Mouse (Mus musculus) left cerebral cortex, adult 18-20 months (tissue): Measurements from ENCODE around the gene Asxl1. TPM values are rescaled to one million over a fixed set of nuclear protein-coding genes. Genes with fewer than 3 reads are reported as not detected.

Source experiments
- DNase-seq, 2 experiments: peaks; one replicate each; pipeline ENCODE4 v3.0.0; 2021 to 2022; ENCODE audit warnings: low spot score in 2 of 2, mixed read lengths in 1 of 2
- total RNA-seq, 2 experiments: library from RNA; stranded (reverse); gene quantifications; 2 replicates each; pipeline ENCODE4 v1.2.3; 2021

Gene Asxl1
- total RNA-seq, 2 experiments from 2014 or later = 34.6 to 36.5 TPM

DNA sequence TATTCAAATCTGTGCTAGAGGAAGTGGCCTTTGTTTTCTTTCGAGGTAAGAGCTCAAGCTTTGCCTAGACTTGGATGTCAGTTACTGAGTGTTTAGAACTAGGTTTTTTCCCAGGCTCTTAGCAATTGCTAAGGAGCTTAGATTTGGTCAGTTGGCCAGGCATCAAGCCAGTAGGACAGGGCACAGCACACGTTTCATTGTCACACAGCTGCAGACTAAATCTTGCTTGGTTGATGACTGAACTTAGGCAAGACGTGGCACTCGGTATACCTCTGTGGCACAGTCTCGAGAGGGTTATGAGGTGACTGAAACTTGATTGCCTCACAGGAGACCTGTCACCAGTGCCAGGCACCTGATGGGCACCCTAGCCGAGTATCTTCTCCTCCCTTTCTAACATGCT, 61.3 kb downstream of the Asxl1 start:
- no peak for DNase-seq

- DNase-seq = no peak
These were observed 63.3 kb downstream of the Asxl1 start for GRCm38 (mm10) chr2:153408971-153409370.

DNA sequence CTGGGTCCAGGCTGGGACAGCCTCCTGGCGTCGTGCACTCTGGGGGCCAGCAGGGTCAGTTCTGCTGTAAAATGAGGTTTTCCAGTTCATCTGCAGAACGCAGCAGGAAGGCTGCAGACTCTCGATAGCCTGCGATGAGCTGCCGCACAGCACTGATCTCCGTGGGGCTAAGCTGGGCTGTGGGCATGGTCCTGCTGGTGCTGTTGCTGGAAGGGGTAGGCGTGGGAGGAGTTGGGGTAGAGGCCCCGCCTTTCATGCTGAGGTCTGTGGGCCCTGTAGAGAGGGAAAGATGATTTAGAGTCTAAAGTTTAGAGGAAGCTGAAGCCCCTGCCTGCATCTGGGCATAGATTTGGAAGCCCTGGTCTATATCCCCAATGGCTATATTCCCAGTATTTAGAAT, 65.9 kb downstream of the Asxl1 start:
- no peak for DNase-seq

DNA sequence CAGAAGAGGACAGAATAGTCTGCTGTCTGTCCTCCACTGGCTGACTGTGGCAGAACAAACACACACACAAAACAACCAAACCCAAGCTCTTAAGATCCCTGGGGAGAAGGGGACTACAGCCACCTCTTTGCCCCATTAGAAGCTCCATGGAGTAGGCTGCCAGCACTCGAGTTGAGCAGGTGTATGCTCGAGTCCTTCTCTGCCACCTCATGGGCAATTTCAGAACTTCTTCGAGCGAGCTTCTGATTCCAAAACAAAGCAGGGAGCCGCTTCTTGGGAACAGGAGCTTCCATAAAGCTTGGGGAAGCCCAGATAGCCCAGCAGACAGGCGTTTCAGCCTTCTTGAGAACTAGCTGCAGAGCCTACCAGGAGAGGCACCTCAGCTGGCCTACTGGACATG, 66.9 kb downstream of the Asxl1 start:
- no peak for DNase-seq

- peak in 1 of 2 experiments; percentile 25 for DNase-seq
These were observed 69.0 kb downstream of the Asxl1 start for GRCm38 (mm10) chr2:153414607-153415006.

GRCm38 (mm10) chr2:153417841-153418240, 72.2 kb downstream of the Asxl1 start:
- no peak for DNase-seq

DNA sequence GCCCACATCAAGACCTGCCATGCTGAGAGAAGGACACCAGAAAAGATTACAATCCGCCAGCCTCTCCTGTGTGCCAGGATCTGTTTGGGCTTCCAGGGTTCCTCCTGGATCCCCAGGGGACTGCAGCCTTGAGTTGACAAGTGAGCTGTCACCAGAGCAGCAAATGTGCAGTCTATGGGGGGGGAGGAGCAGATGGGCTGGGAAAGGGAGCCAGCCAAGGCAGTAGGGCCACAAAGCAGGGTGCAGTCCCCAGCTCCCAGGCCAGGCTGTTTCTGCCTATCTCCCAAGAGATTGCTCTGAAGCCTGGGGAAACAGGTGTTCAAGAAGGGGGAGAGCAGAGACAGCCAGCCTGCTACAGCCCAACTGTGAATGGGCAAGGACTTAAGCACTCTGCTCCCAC, 72.8 kb downstream of the Asxl1 start:
- no peak for DNase-seq

GRCm38 (mm10) chr2:153421233-153421632, 75.6 kb downstream of the Asxl1 start:
- DNase-seq = no peak

GRCm38 (mm10) chr2:153422051-153422450, 76.4 kb downstream of the Asxl1 start:
- DNase-seq = no peak

DNA sequence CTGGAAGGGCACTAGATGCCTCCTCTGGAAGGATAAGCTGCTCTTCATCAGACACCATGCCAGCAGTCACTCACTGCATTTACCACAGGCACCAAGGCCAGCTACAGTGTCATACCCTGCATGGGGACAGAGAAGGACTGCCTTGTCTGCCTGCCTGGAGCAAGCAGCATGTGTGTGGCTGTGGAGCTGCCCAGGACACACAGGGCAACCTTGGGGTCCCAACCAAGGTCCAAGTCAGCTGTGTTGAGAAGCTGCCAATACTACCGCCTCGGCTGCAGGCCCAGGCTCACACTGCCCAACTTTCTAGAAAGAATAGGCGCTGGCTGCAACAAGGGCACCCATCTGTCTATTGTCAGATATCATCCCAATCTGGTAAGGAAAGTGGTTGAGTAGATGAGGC, 77.5 kb downstream of the Asxl1 start:
- DNase-seq = no peak

DNA sequence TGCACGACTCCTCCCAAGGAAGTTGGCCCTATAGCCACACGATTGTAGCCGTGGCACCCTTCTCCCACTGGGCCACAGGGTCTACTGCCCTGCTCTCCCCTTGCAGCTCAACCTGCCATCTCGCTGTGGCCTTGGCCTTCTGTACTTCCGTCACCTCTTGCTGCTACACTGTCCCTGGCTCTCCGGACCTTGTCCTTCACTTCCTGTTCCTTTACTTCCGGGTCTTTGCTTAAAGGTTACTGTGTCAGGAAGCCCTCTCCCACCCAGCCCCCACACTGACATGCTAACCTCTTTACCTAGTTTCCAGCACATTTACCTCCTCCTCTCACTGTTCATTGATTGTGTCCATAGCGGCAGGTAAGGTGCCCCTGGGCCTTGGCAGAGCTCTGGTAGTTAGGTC, 78.9 kb downstream of the Asxl1 start:
- no peak for DNase-seq

DNA sequence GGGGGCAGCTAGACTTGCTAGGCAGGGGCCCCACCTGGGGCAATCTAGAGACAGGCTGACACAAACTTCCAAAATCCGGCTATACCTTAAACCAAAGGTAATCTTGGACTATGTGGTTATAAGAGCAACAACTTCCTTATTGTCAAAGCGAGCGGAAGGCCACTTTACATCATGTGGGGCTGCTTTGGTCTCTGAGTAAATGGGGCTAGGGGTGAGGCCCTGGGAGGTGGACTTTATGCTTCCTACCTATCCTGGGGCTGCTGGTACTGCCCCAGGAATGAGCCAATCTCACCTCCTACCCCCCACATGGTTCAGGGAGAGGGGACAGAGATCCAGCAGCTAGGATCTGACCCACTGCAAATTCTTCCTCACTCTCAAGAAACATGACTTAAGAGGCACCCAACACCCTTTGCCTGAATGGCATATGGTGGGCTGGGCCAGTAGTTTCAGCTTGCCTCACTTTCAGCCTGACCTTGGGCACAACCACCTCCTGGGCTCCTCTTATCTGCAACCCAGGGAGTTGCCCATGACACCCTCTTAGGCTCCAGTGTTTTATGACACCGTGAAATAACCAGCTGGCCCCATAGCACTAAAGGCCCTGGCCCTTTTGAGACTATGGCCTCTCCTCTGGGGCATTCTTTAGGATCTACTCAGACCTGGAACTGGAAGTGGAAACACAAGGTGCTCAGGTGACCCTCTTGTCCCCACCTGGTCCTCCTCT, 79.7 kb downstream of the Asxl1 start:
- no peak for DNase-seq

- no peak for DNase-seq
These were observed 80.5 kb downstream of the Asxl1 start for GRCm38 (mm10) chr2:153425998-153426670.

DNA sequence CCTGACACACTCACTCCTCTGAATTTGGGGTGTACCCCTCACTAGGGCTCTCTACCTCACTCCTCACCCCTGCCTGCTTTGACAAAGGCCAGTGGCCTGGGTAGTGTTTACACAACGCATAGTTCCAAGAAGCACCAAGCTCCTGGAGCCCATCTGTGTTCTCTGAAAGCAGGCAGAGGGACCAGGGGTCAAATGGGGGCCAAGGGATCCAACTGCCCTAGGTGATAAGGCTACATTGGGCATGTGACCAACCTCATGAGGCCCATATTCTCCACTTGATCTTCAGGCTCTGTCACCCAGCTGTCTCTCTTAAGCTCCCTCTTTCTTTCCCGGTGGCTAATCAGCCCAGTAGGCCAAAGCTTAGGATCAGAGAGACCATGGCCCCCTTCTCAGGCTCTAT, 81.3 kb downstream of the Asxl1 start:
- DNase-seq = no peak

- no peak for DNase-seq
These were observed 82.9 kb downstream of the Asxl1 start for GRCm38 (mm10) chr2:153428485-153428884.

DNA sequence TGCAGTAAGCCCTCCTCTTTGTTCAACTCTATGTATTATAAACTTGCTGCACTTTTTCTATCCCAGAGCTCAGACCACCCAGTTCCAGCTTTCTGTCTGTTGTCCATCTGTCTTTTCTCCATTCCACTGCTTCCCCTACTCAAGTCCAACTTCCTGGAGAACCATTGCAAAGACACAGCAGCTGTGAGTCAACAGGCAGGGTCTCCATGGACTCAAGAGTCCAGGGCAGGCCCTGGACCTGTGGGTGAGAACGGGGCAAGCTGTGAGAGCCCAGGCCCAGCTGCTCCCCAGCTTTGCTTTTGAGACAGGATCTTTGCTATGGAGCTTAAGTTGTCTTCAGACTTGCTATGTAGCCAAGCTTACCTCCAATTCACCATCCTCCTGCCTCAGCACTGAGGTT, 84.9 kb downstream of the Asxl1 start:
- DNase-seq = no peak

GRCm38 (mm10) chr2:153432492-153432891, 86.9 kb downstream of the Asxl1 start:
- no peak for DNase-seq

GRCm38 (mm10) chr2:153433859-153434258, 88.2 kb downstream of the Asxl1 start:
- no peak for DNase-seq

GRCm38 (mm10) chr2:153434880-153435831, 89.5 kb downstream of the Asxl1 start:
- DNase-seq = no peak

- no peak for DNase-seq
These were observed 91.1 kb downstream of the Asxl1 start for GRCm38 (mm10) chr2:153436641-153437305.

DNA sequence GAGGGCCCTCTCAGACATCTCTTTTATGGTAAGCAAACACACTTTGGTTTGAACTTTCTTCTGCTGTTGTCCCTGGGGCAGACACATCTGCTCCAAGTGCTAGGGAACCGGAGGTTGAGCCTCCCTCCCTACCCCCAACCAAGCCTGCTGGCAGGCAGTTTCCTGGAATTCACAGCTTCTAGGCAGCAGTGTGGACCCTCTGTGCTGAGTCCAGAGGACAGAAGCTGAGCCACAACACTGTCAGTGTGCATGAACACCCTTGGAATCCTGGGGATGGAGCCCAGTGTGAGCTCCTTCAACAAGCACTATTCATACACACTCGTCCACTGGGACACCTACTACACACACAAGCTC, 91.7 kb downstream of the Asxl1 start:
- DNase-seq = no peak
